Mouse (Mus musculus) testis, adult 2 months (tissue): ENCODE data around the gene Ubxn2a.

ENCODE experiments used
- CTCF ChIP-seq: fragments of 200-500 bp; IDR thresholded peaks from 2 replicates; pipeline ENCODE4 v1.5.1; 2012; ENCODE audit warnings: low read depth, mild to moderate bottlenecking, inconsistent platforms, low read length, moderate library complexity; ENCODE audit not compliant: control insufficient read depth, insufficient read depth, insufficient replicate concordance
- POLR2A ChIP-seq: fragments of 200-500 bp; IDR thresholded peaks from 2 replicates; pipeline ENCODE4 v1.6.1; 2012; ENCODE audit warnings: low read depth, mild to moderate bottlenecking, inconsistent platforms, low read length, moderate library complexity; ENCODE audit not compliant: control insufficient read depth

DNA sequence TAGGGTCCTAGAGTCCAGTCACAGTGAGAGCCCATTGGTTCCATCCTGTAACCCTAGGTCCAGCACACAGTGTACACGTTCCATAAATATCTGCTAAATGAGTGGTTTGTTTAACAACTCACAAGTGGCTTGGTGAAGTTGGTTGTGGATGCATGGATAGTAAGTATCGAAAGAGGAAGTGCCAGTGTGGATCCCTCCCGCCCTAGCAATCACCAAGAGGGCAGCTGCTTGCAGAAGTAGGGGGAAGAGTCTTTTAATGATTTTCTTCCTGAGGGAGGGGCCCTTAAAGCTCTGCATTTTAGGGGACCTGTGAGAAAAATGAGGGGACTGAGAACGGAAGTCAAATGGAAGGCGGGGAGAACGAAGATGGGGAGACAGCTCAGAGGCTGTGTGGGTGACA is 67.5 kb downstream of the Ubxn2a start:
- no peak for TF ChIP-seq CTCF
- no peak for TF ChIP-seq POLR2A
